Mouse (Mus musculus): ENCODE data around the gene Tns3. TPM values are rescaled to one million over a fixed set of nuclear protein-coding genes. Genes with fewer than 3 reads are reported as not detected.

Gene Tns3
- polyA plus RNA-seq, 1 experiment, result 23.4 TPM

GRCm38 (mm10) chr11:8652792-8653645 is 11.3 kb downstream of the Tns3 start:
- no peaks in the 10 kb centered on the region for H3K36me3 ChIP-seq (ENCODE audit: control insufficient read depth, insufficient read depth)

GRCm38 (mm10) chr11:8652116-8652714 is 12.1 kb downstream of the Tns3 start:
- H3K4me2 ChIP-seq (ENCODE audit: low read depth), result no peak overlapping the region
- TF ChIP-seq TCF12 (IDR thresholded peaks at IDR 0.05; ENCODE audit: insufficient read depth, poor library complexity, severe bottlenecking), result no peak
- TF ChIP-seq MYOD1 (IDR thresholded peaks at IDR 0.05; ENCODE audit: control insufficient read depth in 1 of 3, insufficient read length in 2 of 3, low read depth in 2 of 3), result peak in 1 of 3 experiments; percentile 25
- H3K27me3 ChIP-seq (ENCODE audit: control insufficient read depth, insufficient read depth, insufficient read length), result no peaks in the 10 kb centered on the region
- H3K79me2 ChIP-seq (ENCODE audit: control insufficient read depth, insufficient read depth), result peaks cover 92% of the 10 kb centered on the region
- no peak overlapping the region for H3K4me3 ChIP-seq
- H3ac ChIP-seq (ENCODE audit: control insufficient read depth, insufficient read length), result no peak overlapping the region
- H3K36me3 ChIP-seq (ENCODE audit: control insufficient read depth, insufficient read depth), result no peaks in the 10 kb centered on the region

More at GRCm38 (mm10) chr11:8652792-8653645, 11.3 kb downstream of the Tns3 start:
- H3K27me3 ChIP-seq (ENCODE audit: control insufficient read depth, insufficient read depth, insufficient read length), result no peaks in the 10 kb centered on the region
- TF ChIP-seq SRF (IDR thresholded peaks at IDR 0.05; ENCODE audit: control insufficient read depth, insufficient read length, low read depth), result no peak
- TF ChIP-seq TCF12 (IDR thresholded peaks at IDR 0.05; ENCODE audit: insufficient read depth, poor library complexity, severe bottlenecking), result no peak
- TF ChIP-seq E2F4 (IDR thresholded peaks at IDR 0.05; ENCODE audit: insufficient read depth), result no peak
- no peak for TF ChIP-seq CEBPB (IDR thresholded peaks at IDR 0.05; ENCODE audit: insufficient read depth, poor library complexity, severe bottlenecking)
- no peak for TF ChIP-seq REST (IDR thresholded peaks at IDR 0.05; ENCODE audit: insufficient read depth, insufficient read length)
- no peak for TF ChIP-seq POLR2A (IDR thresholded peaks at IDR 0.05; ENCODE audit: insufficient read length, low read depth)
- no peak for TF ChIP-seq POLR2AphosphoS2 (IDR thresholded peaks at IDR 0.05; ENCODE audit: insufficient read length, low read depth)
- no peak for TF ChIP-seq MAX (IDR thresholded peaks at IDR 0.05; ENCODE audit: low read depth)
- no peak for TF ChIP-seq TCF3 (IDR thresholded peaks at IDR 0.05; ENCODE audit: insufficient read length, low read depth)
- TF ChIP-seq USF1 (IDR thresholded peaks at IDR 0.05; ENCODE audit: low read depth), result no peak
- no peak for TF ChIP-seq MYOG (IDR thresholded peaks at IDR 0.05; ENCODE audit: control insufficient read depth in 1 of 3, insufficient read depth in 1 of 3, insufficient read length in 2 of 3, low read depth in 2 of 3)
- no peak for TF ChIP-seq MYOD1 (IDR thresholded peaks at IDR 0.05; ENCODE audit: control insufficient read depth in 1 of 3, insufficient read length in 2 of 3, low read depth in 2 of 3)
- H3K4me3 ChIP-seq, result no peak overlapping the region
- H3K79me2 ChIP-seq (ENCODE audit: control insufficient read depth, insufficient read depth), result peaks cover 100% of the 10 kb centered on the region
- no peak overlapping the region for H3ac ChIP-seq (ENCODE audit: control insufficient read depth, insufficient read length)
- no peak overlapping the region for H3K4me2 ChIP-seq (ENCODE audit: low read depth)

- H3K4me3 ChIP-seq, result no peak overlapping the region
- no peaks in the 10 kb centered on the region for H3K27me3 ChIP-seq (ENCODE audit: control insufficient read depth, insufficient read depth, insufficient read length)
- H3K36me3 ChIP-seq (ENCODE audit: control insufficient read depth, insufficient read depth), result no peaks in the 10 kb centered on the region
- H3K79me2 ChIP-seq (ENCODE audit: control insufficient read depth, insufficient read depth), result peaks cover 85% of the 10 kb centered on the region
- no peak overlapping the region for H3ac ChIP-seq (ENCODE audit: control insufficient read depth, insufficient read length)
- H3K4me2 ChIP-seq (ENCODE audit: low read depth), result no peak overlapping the region
- TF ChIP-seq CEBPB (IDR thresholded peaks at IDR 0.05; ENCODE audit: insufficient read depth, poor library complexity, severe bottlenecking) (no peak), TCF12 (IDR thresholded peaks at IDR 0.05; ENCODE audit: insufficient read depth, poor library complexity, severe bottlenecking) (no peak), MAX (IDR thresholded peaks at IDR 0.05; ENCODE audit: low read depth) (no peak), SRF (IDR thresholded peaks at IDR 0.05; ENCODE audit: control insufficient read depth, insufficient read length, low read depth) (no peak), E2F4 (IDR thresholded peaks at IDR 0.05; ENCODE audit: insufficient read depth) (no peak), MYOD1 (IDR thresholded peaks at IDR 0.05; ENCODE audit: control insufficient read depth in 1 of 3, insufficient read length in 2 of 3, low read depth in 2 of 3) (no peak), MYOG (IDR thresholded peaks at IDR 0.05; ENCODE audit: control insufficient read depth in 1 of 3, insufficient read depth in 1 of 3, insufficient read length in 2 of 3, low read depth in 2 of 3) (no peak), POLR2A (IDR thresholded peaks at IDR 0.05; ENCODE audit: insufficient read length, low read depth) (no peak), REST (IDR thresholded peaks at IDR 0.05; ENCODE audit: insufficient read depth, insufficient read length) (no peak), POLR2AphosphoS2 (IDR thresholded peaks at IDR 0.05; ENCODE audit: insufficient read length, low read depth) (no peak)
These were observed 12.8 kb downstream of the Tns3 start for GRCm38 (mm10) chr11:8651448-8652035.

GRCm38 (mm10) chr11:8645609-8646008 is 18.7 kb downstream of the Tns3 start:
- no peak overlapping the region for H3K4me2 ChIP-seq (ENCODE audit: low read depth)
- no peak overlapping the region for H3K4me3 ChIP-seq
- H3ac ChIP-seq (ENCODE audit: control insufficient read depth, insufficient read length), result no peak overlapping the region
- H3K27me3 ChIP-seq (ENCODE audit: control insufficient read depth, insufficient read depth, insufficient read length), result no peaks in the 10 kb centered on the region
- H3K79me2 ChIP-seq (ENCODE audit: control insufficient read depth, insufficient read depth), result peaks cover 26% of the 10 kb centered on the region
- TF ChIP-seq MAX (IDR thresholded peaks at IDR 0.05; ENCODE audit: low read depth) (no peak), POLR2A (IDR thresholded peaks at IDR 0.05; ENCODE audit: insufficient read length, low read depth) (no peak), CEBPB (IDR thresholded peaks at IDR 0.05; ENCODE audit: insufficient read depth, poor library complexity, severe bottlenecking) (no peak), SRF (IDR thresholded peaks at IDR 0.05; ENCODE audit: control insufficient read depth, insufficient read length, low read depth) (no peak), REST (IDR thresholded peaks at IDR 0.05; ENCODE audit: insufficient read depth, insufficient read length) (no peak), POLR2AphosphoS2 (IDR thresholded peaks at IDR 0.05; ENCODE audit: insufficient read length, low read depth) (peak; percentile 53), USF1 (IDR thresholded peaks at IDR 0.05; ENCODE audit: low read depth) (no peak), MYOG (IDR thresholded peaks at IDR 0.05; ENCODE audit: control insufficient read depth in 1 of 3, insufficient read depth in 1 of 3, insufficient read length in 2 of 3, low read depth in 2 of 3) (peak in 1 of 3 experiments; percentile 21)
- H3K36me3 ChIP-seq (ENCODE audit: control insufficient read depth, insufficient read depth), result no peaks in the 10 kb centered on the region
